Mouse (Mus musculus) cortical plate, adult 2 months (tissue): ENCODE data around the gene Rpl36a.

Experiments used
- CTCF ChIP-seq: fragments of 200-500 bp; IDR thresholded peaks from 2 replicates; pipeline ENCODE4 v1.5.1; 2011; ENCODE audit warnings: mild to moderate bottlenecking, control low read depth, low read length; ENCODE audit not compliant: insufficient read depth; ENCODE audit errors: extremely low read depth
- POLR2A ChIP-seq: fragments of 200-500 bp; IDR thresholded peaks from 2 replicates; pipeline ENCODE4 v1.6.1; 2011; ENCODE audit warnings: mild to moderate bottlenecking, low read length, control low read depth; ENCODE audit not compliant: insufficient read depth; ENCODE audit errors: extremely low read depth

- TF ChIP-seq CTCF (peak; percentile 41), POLR2A (no peak)
Observed at GRCm38 (mm10) chrX:134609472-134609871, 24.0 kb downstream of the Rpl36a start.
